Mouse (Mus musculus): ENCODE measurements around the gene Cstf2. TPM values are rescaled to one million over a fixed set of nuclear protein-coding genes. Genes with fewer than 3 reads are reported as not detected.

Cstf2 gene
- polyA plus RNA-seq, 1 experiment from 2014 or later: 27.8 TPM

- no peak overlapping the region for H3K9ac ChIP-seq
- WGBS: 68% methylated on average over 3 of the region's 3 CpGs
- no peak for ATAC-seq (ENCODE audit: extremely low read depth, insufficient number of reproducible peaks, low FRiP score, low TSS enrichment)
- no peaks in the 10 kb centered on the region for H3K9me3 ChIP-seq
- no peak overlapping the region for H3K27ac ChIP-seq (replicated peaks)
- H3K4me3 ChIP-seq: no peak overlapping the region
- H3K36me3 ChIP-seq: no peaks in the 10 kb centered on the region
- H3K4me2 ChIP-seq: no peak overlapping the region
- H3K27me3 ChIP-seq (replicated peaks): no peaks in the 10 kb centered on the region
- no peaks in the 10 kb centered on the region for H3K4me1 ChIP-seq
Observed at GRCm38 (mm10) chrX:134128549-134128948, 69.6 kb downstream of the Cstf2 start.

GRCm38 (mm10) chrX:134132295-134132694, 73.3 kb downstream of the Cstf2 start:
- no peak overlapping the region for H3K4me3 ChIP-seq
- H3K9me3 ChIP-seq: no peaks in the 10 kb centered on the region
- no peaks in the 10 kb centered on the region for H3K36me3 ChIP-seq
- H3K4me2 ChIP-seq: no peak overlapping the region
- 0 out of 2 replicates have a peak, but pooled peaks cover 2% of the 10 kb centered on the region for H3K27me3 ChIP-seq (replicated peaks)
- no peak overlapping the region for H3K27ac ChIP-seq (replicated peaks)
- no peak overlapping the region for H3K9ac ChIP-seq
- H3K4me1 ChIP-seq: no peaks in the 10 kb centered on the region
- WGBS: 22% methylated on average over 5 of the region's 5 CpGs
- ATAC-seq (ENCODE audit: extremely low read depth, insufficient number of reproducible peaks, low FRiP score, low TSS enrichment): no peak

GRCm38 (mm10) chrX:134133821-134134220, 74.8 kb downstream of the Cstf2 start:
- no peak for ATAC-seq (ENCODE audit: extremely low read depth, insufficient number of reproducible peaks, low FRiP score, low TSS enrichment)
- H3K4me3 ChIP-seq: no peak overlapping the region
- H3K9me3 ChIP-seq: no peaks in the 10 kb centered on the region
- no peak overlapping the region for H3K27ac ChIP-seq (replicated peaks)
- H3K36me3 ChIP-seq: no peaks in the 10 kb centered on the region
- no peak overlapping the region for H3K4me2 ChIP-seq
- H3K27me3 ChIP-seq (replicated peaks): 0 out of 2 replicates have a peak, but pooled peaks cover 5% of the 10 kb centered on the region
- H3K4me1 ChIP-seq: no peaks in the 10 kb centered on the region
- H3K9ac ChIP-seq: no peak overlapping the region
- WGBS: 42% methylated on average over 3 of the region's 3 CpGs

Small RNAs within 50 kb of the gene (microRNA-seq; reads per million reads assigned to microRNA genes)
- gene Mir3112: not detected

Other genes starting within 250 kb of the Cstf2 start
- gene Tnmd, start 208.2 kb upstream of the Cstf2 start, polyA plus RNA-seq (2015; fragmentation: Nextera tagmentation; extraction: Ambion mirVana): 0.25 and 0.56 TPM in 2 replicates
- 126 and 142 TPM in 2 replicates for gene Tspan6, start 160.8 kb upstream of the Cstf2 start, polyA plus RNA-seq (2015; fragmentation: Nextera tagmentation; extraction: Ambion mirVana)
- gene Srpx2, start 150.8 kb upstream of the Cstf2 start, polyA plus RNA-seq (2015; fragmentation: Nextera tagmentation; extraction: Ambion mirVana): 4.9 and 5.1 TPM in 2 replicates
- gene Sytl4, start 77.4 kb upstream of the Cstf2 start, polyA plus RNA-seq (2015; fragmentation: Nextera tagmentation; extraction: Ambion mirVana): 2.8 and 3.8 TPM in 2 replicates
- gene Xkrx, start 102.9 kb downstream of the Cstf2 start, polyA plus RNA-seq (2015; fragmentation: Nextera tagmentation; extraction: Ambion mirVana): 0.25 and 0.32 TPM in 2 replicates
- not detected in 2 replicates for gene Arl13a, start 128.3 kb downstream of the Cstf2 start, polyA plus RNA-seq (2015; fragmentation: Nextera tagmentation; extraction: Ambion mirVana)
- 0.17 and 0.29 TPM in 2 replicates for gene Nox1, start 162.8 kb downstream of the Cstf2 start, polyA plus RNA-seq (2015; fragmentation: Nextera tagmentation; extraction: Ambion mirVana)
- gene Trmt2b, start 217.8 kb downstream of the Cstf2 start, polyA plus RNA-seq (2015; fragmentation: Nextera tagmentation; extraction: Ambion mirVana): 34.2 and 36.8 TPM in 2 replicates
- gene Tmem35a, start 236.0 kb downstream of the Cstf2 start, polyA plus RNA-seq (2015; fragmentation: Nextera tagmentation; extraction: Ambion mirVana): 9.6 and 12.0 TPM in 2 replicates
- 25.8 and 29.8 TPM in 2 replicates for gene Cenpi, start 248.9 kb downstream of the Cstf2 start, polyA plus RNA-seq (2015; fragmentation: Nextera tagmentation; extraction: Ambion mirVana)